Mouse (Mus musculus): ENCODE measurements around the gene 4430402I18Rik. TPM values are rescaled to one million over a fixed set of nuclear protein-coding genes. Genes with fewer than 3 reads are reported as not detected.

Gene 4430402I18Rik
- total RNA-seq (2012; rRNA removed) (0.04 and 0.51 TPM in 2 replicates), total RNA-seq (2014; rRNA removed) (0.15 and 1.2 TPM in 2 replicates), polyA plus RNA-seq (2012; ENCODE audit: insufficient read length, low read depth) (0.14 and 0.26 TPM in 2 replicates)

DNA sequence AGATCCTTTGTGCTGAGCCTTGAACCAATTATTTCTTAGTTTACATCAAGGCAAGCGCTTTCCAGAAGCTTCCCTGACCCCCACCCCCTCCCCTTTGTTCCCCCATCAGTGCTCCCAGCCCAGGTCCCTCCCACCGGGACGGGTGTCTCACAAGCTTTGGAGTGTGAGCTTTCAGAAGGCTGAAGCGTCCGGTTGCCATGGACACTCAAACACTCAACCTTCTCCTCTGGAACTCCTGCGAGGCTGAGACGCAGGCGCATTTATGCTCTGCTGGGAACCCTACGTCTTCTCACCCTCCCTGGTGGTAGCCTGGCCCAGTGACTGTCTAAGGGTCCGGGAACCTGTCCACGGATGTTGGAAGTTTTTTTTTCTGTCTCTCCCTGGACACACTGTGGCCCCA is at the start of gene 4430402I18Rik:
4430402I18Rik (minus strand) TSS at position 149 of the 400 bp plus-strand sequence.
- in situ Hi-C loops (cut with MboI; ENCODE audit: low pct_ligation_motif_present, low pct_unique_long_range_greater_than_20kb, low sequenced_read_pairs), result no loop called here
- H3K79me2 ChIP-seq (replicated peaks; ENCODE audit: control insufficient read depth, extremely low read depth, insufficient read depth, poor library complexity, severe bottlenecking), result no peaks in the 10 kb centered on the region
- dilution Hi-C loops (cut with MboI; ENCODE audit: extremely low pct_ligation_motif_present, extremely low pct_unique_long_range_greater_than_20kb, low sequenced_read_pairs), result no loop called here

DNA sequence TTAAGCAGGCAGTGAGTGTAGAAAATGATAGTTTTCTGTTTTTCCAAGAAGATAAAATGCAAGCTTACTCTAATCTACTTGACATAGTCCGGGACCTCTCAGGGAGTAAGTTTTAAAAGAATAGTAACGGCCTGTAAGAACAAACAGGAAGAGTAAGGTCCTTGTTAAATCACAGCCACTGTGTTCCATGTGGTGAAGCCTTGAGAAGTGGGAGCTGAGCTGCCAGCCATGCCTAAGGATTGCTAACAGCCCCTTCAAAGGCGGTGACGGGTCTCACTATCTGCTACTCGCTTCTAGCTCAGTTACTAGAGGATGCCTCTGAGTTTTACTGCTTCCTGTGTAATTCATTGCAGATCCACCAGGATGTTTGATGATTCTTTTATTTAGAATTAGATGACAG is 49.2 kb upstream of the 4430402I18Rik start:
- DNase-seq (ENCODE audit: extremely low read depth), result no peak
- Histone ChIP-seq H3K79me2 (replicated peaks; ENCODE audit: control insufficient read depth, extremely low read depth, insufficient read depth, poor library complexity, severe bottlenecking) (no peaks in the 10 kb centered on the region), H3K4me1 (ENCODE audit: control insufficient read depth in 1 of 2, insufficient read depth in 2 of 2) (peaks cover 5 to 45% of the 10 kb centered on the region in 2 experiments; a peak in 3 of 4 replicates), H3K4me3 (replicated peaks in 1 of 3; ENCODE audit: low read depth in 2 of 3, low read length in 2 of 3, poor library complexity in 1 of 3) (no peak overlapping the region), H3K27me3 (replicated peaks) (no peaks in the 10 kb centered on the region), H3K36me3 (replicated peaks in 1 of 2; ENCODE audit: control insufficient read depth in 1 of 2, insufficient read depth in 1 of 2, low read length in 1 of 2) (peaks cover 24 to 80% of the 10 kb centered on the region in 2 experiments), H3K27ac (ENCODE audit: insufficient read depth, low read depth) (no peak overlapping the region), H3K9ac (ENCODE audit: insufficient read depth, low read depth) (no peak overlapping the region), H3K9me3 (replicated peaks; ENCODE audit: low read length) (no peaks in the 10 kb centered on the region), H3K4me2 (ENCODE audit: insufficient read depth, low read depth, poor library complexity, severe bottlenecking) (no peak overlapping the region)
- TF ChIP-seq UBTF (IDR thresholded peaks at IDR 0.05; ENCODE audit: low read depth, low read length), result no peak
- no peak for TF ChIP-seq RCOR1 (conservative IDR thresholded peaks at IDR 0.05; ENCODE audit: low read depth, low read length)
- no peak for TF ChIP-seq NRF1 (IDR thresholded peaks at IDR 0.05; ENCODE audit: low read depth, low read length)
- TF ChIP-seq MAFK (IDR thresholded peaks at IDR 0.05; ENCODE audit: insufficient replicate concordance, low read length), result no peak
- no peak for TF ChIP-seq ZNF384 (IDR thresholded peaks at IDR 0.05; ENCODE audit: low read depth, low read length)
- in situ Hi-C loops (cut with MboI; ENCODE audit: low pct_ligation_motif_present, low pct_unique_long_range_greater_than_20kb, low sequenced_read_pairs) (no loop called here), dilution Hi-C loops (cut with MboI; ENCODE audit: extremely low pct_ligation_motif_present, extremely low pct_unique_long_range_greater_than_20kb, low sequenced_read_pairs) (no loop called here)

More for the DNA sequence above, at the start of gene 4430402I18Rik:
- Histone ChIP-seq H3K36me3 (replicated peaks in 1 of 2; ENCODE audit: control insufficient read depth in 1 of 2, insufficient read depth in 1 of 2, low read length in 1 of 2) (peaks cover 0 to 9% of the 10 kb centered on the region in 2 experiments), H3K9ac (ENCODE audit: insufficient read depth, low read depth) (no peak within 1 kb of the TSS), H3K9me3 (replicated peaks; ENCODE audit: low read length) (no peaks in the 10 kb centered on the region), H3K4me2 (ENCODE audit: insufficient read depth, low read depth, poor library complexity, severe bottlenecking) (no peak within 1 kb of the TSS), H3K4me3 (replicated peaks in 1 of 3; ENCODE audit: low read depth in 2 of 3, low read length in 2 of 3, poor library complexity in 1 of 3) (no peak within 1 kb of the TSS), H3K27me3 (replicated peaks) (no peaks in the 10 kb centered on the region), H3K27ac (ENCODE audit: insufficient read depth, low read depth) (no peak within 1 kb of the TSS), H3K4me1 (ENCODE audit: control insufficient read depth in 1 of 2, insufficient read depth in 2 of 2) (peaks cover 6 to 17% of the 10 kb centered on the region in 2 experiments; a peak in 3 of 4 replicates)
- TF ChIP-seq UBTF (IDR thresholded peaks at IDR 0.05; ENCODE audit: low read depth, low read length) (no peak), E2F4 (IDR thresholded peaks at IDR 0.05; ENCODE audit: insufficient replicate concordance, low read depth, low read length) (no peak), MXI1 (IDR thresholded peaks at IDR 0.05; ENCODE audit: low read depth, low read length) (no peak), BHLHE40 (IDR thresholded peaks at IDR 0.05; ENCODE audit: low read depth, low read length) (no peak), NELFE (IDR thresholded peaks at IDR 0.05; ENCODE audit: low read depth, low read length) (no peak)
- no peak for DNase-seq (ENCODE audit: extremely low read depth)

DNA sequence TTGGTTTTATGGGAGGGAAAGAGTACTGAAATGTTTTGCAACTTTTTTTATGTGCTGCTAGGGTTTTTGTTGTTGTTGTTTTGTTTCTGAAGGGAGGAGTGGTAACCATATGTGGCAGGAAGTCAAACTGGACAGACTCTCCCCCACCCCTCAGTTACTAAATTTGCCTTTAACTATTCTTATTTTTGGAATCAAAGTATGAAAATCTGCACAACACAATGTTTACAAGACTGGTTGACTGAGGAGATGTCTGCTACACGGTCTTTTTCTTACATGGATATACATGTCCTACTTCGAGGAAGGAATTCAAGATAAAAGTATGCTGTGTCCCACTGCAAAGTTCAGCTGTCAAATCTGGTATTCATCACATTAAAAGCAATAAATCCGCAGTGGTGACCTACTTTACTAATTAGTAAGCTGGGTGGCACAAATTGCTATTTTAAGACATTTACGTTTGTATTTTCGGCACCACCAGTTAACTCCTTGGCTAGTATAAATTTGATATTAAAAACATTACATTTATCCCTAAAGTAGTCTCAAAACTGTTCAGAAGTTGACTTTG is 48.7 kb upstream of the 4430402I18Rik start:
- H3K27me3 ChIP-seq (replicated peaks), result no peaks in the 10 kb centered on the region
- no peaks in the 10 kb centered on the region for H3K9me3 ChIP-seq (replicated peaks; ENCODE audit: low read length)
- peaks cover 5 to 40% of the 10 kb centered on the region in 2 experiments; a peak in 3 of 4 replicates for H3K4me1 ChIP-seq (ENCODE audit: control insufficient read depth in 1 of 2, insufficient read depth in 2 of 2)
- no peak for DNase-seq (ENCODE audit: extremely low read depth)
- no peak overlapping the region for H3K27ac ChIP-seq (ENCODE audit: insufficient read depth, low read depth)
- in situ Hi-C loops (cut with MboI; ENCODE audit: low pct_ligation_motif_present, low pct_unique_long_range_greater_than_20kb, low sequenced_read_pairs), result no loop called here
- no peak overlapping the region for H3K9ac ChIP-seq (ENCODE audit: insufficient read depth, low read depth)
- dilution Hi-C loops (cut with MboI; ENCODE audit: extremely low pct_ligation_motif_present, extremely low pct_unique_long_range_greater_than_20kb, low sequenced_read_pairs), result no loop called here
- TF ChIP-seq TCF12 (IDR thresholded peaks at IDR 0.05; ENCODE audit: low read depth, low read length), result no peak
- TF ChIP-seq SIN3A (IDR thresholded peaks at IDR 0.05; ENCODE audit: low read length), result no peak
- no peaks in the 10 kb centered on the region for H3K79me2 ChIP-seq (replicated peaks; ENCODE audit: control insufficient read depth, extremely low read depth, insufficient read depth, poor library complexity, severe bottlenecking)
- peaks cover 25 to 80% of the 10 kb centered on the region in 2 experiments for H3K36me3 ChIP-seq (replicated peaks in 1 of 2; ENCODE audit: control insufficient read depth in 1 of 2, insufficient read depth in 1 of 2, low read length in 1 of 2)
- H3K4me2 ChIP-seq (ENCODE audit: insufficient read depth, low read depth, poor library complexity, severe bottlenecking), result no peak overlapping the region
- H3K4me3 ChIP-seq (replicated peaks in 1 of 3; ENCODE audit: low read depth in 2 of 3, low read length in 2 of 3, poor library complexity in 1 of 3), result no peak overlapping the region
